Mouse (Mus musculus): ENCODE measurements at regions not wholly inside any gene's neighbourhood (a gene's known extent, or its start where the extent isn't known, plus 50 kb on each side); places are given as distances from the start of the nearest gene placed in this dataset.
"Not testable (repeated sequence)": the region's sequence is repeated elsewhere in the genome, so short reads cannot be mapped to it uniquely, and the experiment has no call there.

GRCm38 (mm10) chr12:5918030-5918429 is 542.5 kb upstream of the Klhl29 start:
- ATAC-seq (replicated peaks; ENCODE audit: extremely low read depth, insufficient read depth, low FRiP score) = no peak
- no peak overlapping the region for H3K4me2 ChIP-seq (ENCODE audit: low read depth, low read length)
- 56% methylated on average over 1 of the region's 1 CpGs for WGBS
- no peak overlapping the region for H3K9ac ChIP-seq (ENCODE audit: low read length)
- H3K36me3 ChIP-seq (ENCODE audit: control insufficient read depth, insufficient read depth) = no peaks in the 10 kb centered on the region
- H3K4me1 ChIP-seq (ENCODE audit: control insufficient read depth, insufficient read depth, low read length) = no peaks in the 10 kb centered on the region
- H3K9me3 ChIP-seq (replicated peaks; ENCODE audit: control insufficient read depth, low read length) = no peaks in the 10 kb centered on the region
- H3K27me3 ChIP-seq (ENCODE audit: control insufficient read depth, insufficient read depth, low read length) = no peaks in the 10 kb centered on the region
- H3K4me3 ChIP-seq (ENCODE audit: low read length) = no peak overlapping the region
- H3K27ac ChIP-seq (ENCODE audit: low read length) = no peak overlapping the region

GRCm38 (mm10) chr12:5906251-5906650 is 530.8 kb upstream of the Klhl29 start:
- WGBS = 51% methylated on average over 2 of the region's 2 CpGs
- H3K4me3 ChIP-seq (ENCODE audit: low read length) = no peak overlapping the region
- no peak overlapping the region for H3K4me2 ChIP-seq (ENCODE audit: low read depth, low read length)

GRCm38 (mm10) chr12:5891786-5892185 is 516.3 kb upstream of the Klhl29 start:
- H3K27me3 ChIP-seq (ENCODE audit: control insufficient read depth, insufficient read depth, low read length); H3K4me2 ChIP-seq (ENCODE audit: low read depth, low read length); H3K36me3 ChIP-seq (ENCODE audit: control insufficient read depth, insufficient read depth); H3K4me3 ChIP-seq (ENCODE audit: low read length); H3K9me3 ChIP-seq (replicated peaks; ENCODE audit: control insufficient read depth, low read length); H3K27ac ChIP-seq (ENCODE audit: low read length); H3K9ac ChIP-seq (ENCODE audit: low read length); ATAC-seq (replicated peaks; ENCODE audit: extremely low read depth, insufficient read depth, low FRiP score); H3K4me1 ChIP-seq (ENCODE audit: control insufficient read depth, insufficient read depth, low read length): not testable (repeated sequence)
- 44% methylated on average over 2 of the region's 3 CpGs for WGBS

More at GRCm38 (mm10) chr12:5906251-5906650, 530.8 kb upstream of the Klhl29 start:
- ATAC-seq (replicated peaks; ENCODE audit: extremely low read depth, insufficient read depth, low FRiP score) = no peak
- Histone ChIP-seq H3K4me1 (ENCODE audit: control insufficient read depth, insufficient read depth, low read length) (no peaks in the 10 kb centered on the region), H3K36me3 (ENCODE audit: control insufficient read depth, insufficient read depth) (no peaks in the 10 kb centered on the region), H3K9ac (ENCODE audit: low read length) (no peak overlapping the region), H3K9me3 (replicated peaks; ENCODE audit: control insufficient read depth, low read length) (no peaks in the 10 kb centered on the region; the same call in 1 of the 2 replicates), H3K27ac (ENCODE audit: low read length) (no peak overlapping the region), H3K27me3 (ENCODE audit: control insufficient read depth, insufficient read depth, low read length) (no peaks in the 10 kb centered on the region)

DNA sequence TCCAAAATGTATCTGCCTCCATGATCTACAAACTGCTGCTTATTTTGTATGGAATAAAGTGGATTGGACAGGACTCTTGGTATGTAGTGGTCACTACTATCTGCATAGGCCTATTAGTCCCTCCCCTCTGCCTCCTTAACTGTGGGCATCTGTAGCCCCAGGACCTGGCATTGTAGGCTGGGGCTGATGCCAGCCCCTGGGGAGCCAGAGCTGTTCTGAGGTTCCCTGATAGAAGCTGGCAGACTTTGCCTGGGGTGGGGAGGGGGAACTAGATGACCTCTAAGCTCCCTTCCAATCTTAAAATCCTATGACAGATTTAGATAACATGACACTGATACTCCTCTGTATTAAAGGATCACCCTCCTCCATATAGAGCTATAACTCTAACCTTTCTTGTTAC is 491.2 kb upstream of the Klhl29 start:
- H3K4me2 ChIP-seq (ENCODE audit: low read depth, low read length) = no peak overlapping the region
- no peak overlapping the region for H3K27ac ChIP-seq (ENCODE audit: low read length)
- H3K36me3 ChIP-seq (ENCODE audit: control insufficient read depth, insufficient read depth) = no peaks in the 10 kb centered on the region
- H3K27me3 ChIP-seq (ENCODE audit: control insufficient read depth, insufficient read depth, low read length) = no peaks in the 10 kb centered on the region
- no peak overlapping the region for H3K9ac ChIP-seq (ENCODE audit: low read length)
- H3K4me1 ChIP-seq (ENCODE audit: control insufficient read depth, insufficient read depth, low read length) = no peaks in the 10 kb centered on the region
- H3K9me3 ChIP-seq (replicated peaks; ENCODE audit: control insufficient read depth, low read length) = no peaks in the 10 kb centered on the region
- H3K4me3 ChIP-seq (ENCODE audit: low read length) = no peak overlapping the region
- no peak for ATAC-seq (replicated peaks; ENCODE audit: extremely low read depth, insufficient read depth, low FRiP score)

DNA sequence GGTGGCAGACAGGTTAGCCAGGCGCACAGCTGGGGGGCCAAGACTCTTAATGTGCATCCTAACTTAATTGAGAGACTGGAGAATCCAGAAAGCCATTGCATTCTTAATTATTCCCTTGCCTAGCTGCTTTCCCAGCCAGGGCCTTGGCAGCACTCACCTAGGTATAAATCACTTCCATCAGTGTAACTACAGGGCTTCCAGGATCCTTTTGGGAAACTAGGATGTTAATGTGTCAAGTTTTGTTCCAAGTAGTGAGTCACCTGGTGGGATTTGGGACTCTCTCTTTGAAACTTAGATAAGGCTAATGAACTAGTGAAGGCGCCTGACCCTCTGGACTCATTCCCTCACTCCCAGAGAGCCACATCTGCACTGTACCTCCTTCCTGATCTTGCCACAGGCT is 484.3 kb upstream of the Klhl29 start:
- Histone ChIP-seq H3K36me3 (ENCODE audit: control insufficient read depth, insufficient read depth) (no peaks in the 10 kb centered on the region), H3K27ac (ENCODE audit: low read length) (no peak overlapping the region), H3K9ac (ENCODE audit: low read length) (no peak overlapping the region), H3K4me3 (ENCODE audit: low read length) (no peak overlapping the region), H3K4me1 (ENCODE audit: control insufficient read depth, insufficient read depth, low read length) (no peaks in the 10 kb centered on the region), H3K9me3 (replicated peaks; ENCODE audit: control insufficient read depth, low read length) (no peaks in the 10 kb centered on the region), H3K27me3 (ENCODE audit: control insufficient read depth, insufficient read depth, low read length) (no peaks in the 10 kb centered on the region), H3K4me2 (ENCODE audit: low read depth, low read length) (no peak overlapping the region)
- 60% methylated on average over 2 of the region's 2 CpGs for WGBS
- ATAC-seq (replicated peaks; ENCODE audit: extremely low read depth, insufficient read depth, low FRiP score) = no peak

DNA sequence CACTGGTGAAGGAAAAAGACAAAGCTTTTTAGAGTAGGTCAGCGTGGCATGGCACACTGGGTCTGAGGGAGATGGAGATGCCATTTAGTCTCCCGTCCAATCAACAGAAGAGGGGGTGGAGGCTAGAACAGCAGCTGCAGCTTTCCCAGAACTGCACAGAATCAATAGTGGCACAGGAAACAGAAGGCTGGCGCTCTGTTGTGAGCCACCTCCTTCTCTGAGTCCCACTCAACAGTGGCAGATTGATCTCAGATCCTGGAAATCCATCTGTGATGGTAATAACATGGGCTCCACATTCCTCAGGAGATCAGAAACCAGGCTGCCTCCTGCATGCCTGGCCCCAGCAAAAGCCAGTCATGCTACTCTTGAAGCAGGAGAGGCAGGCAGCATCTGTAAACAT is 480.9 kb upstream of the Klhl29 start:
- no peaks in the 10 kb centered on the region for H3K36me3 ChIP-seq (ENCODE audit: control insufficient read depth, insufficient read depth)
- no peaks in the 10 kb centered on the region for H3K4me1 ChIP-seq (ENCODE audit: control insufficient read depth, insufficient read depth, low read length)
- no peak overlapping the region for H3K9ac ChIP-seq (ENCODE audit: low read length)
- H3K27me3 ChIP-seq (ENCODE audit: control insufficient read depth, insufficient read depth, low read length) = no peaks in the 10 kb centered on the region
- no peak overlapping the region for H3K4me2 ChIP-seq (ENCODE audit: low read depth, low read length)
- H3K4me3 ChIP-seq (ENCODE audit: low read length) = no peak overlapping the region
- H3K9me3 ChIP-seq (replicated peaks; ENCODE audit: control insufficient read depth, low read length) = no peaks in the 10 kb centered on the region
- ATAC-seq (replicated peaks; ENCODE audit: extremely low read depth, insufficient read depth, low FRiP score) = no peak
- no peak overlapping the region for H3K27ac ChIP-seq (ENCODE audit: low read length)
- WGBS = 46% methylated on average over 3 of the region's 3 CpGs

DNA sequence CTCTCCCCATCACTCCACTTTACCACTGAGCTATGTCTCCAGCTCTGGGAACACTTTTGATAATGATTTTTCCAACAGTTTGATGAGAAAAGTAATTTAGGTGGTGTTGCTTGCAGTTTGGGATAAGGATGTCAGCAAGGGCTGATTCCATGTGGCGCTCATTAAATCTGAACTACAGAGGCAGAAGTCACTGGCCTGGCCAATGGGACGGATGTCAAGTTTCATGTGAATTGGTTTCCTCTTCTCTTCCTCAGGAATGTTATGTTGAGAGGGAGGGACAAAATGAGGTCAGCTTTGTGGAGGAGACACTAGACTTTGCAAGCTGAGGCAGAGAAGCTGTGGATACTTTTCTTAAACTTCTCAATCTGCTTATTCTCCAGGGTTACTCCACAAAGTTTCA is 434.9 kb upstream of the Klhl29 start:
- Histone ChIP-seq H3K4me3 (ENCODE audit: low read length) (no peak overlapping the region), H3K27ac (ENCODE audit: low read length) (no peak overlapping the region), H3K4me2 (ENCODE audit: low read depth, low read length) (no peak overlapping the region), H3K36me3 (ENCODE audit: control insufficient read depth, insufficient read depth) (no peaks in the 10 kb centered on the region), H3K4me1 (ENCODE audit: control insufficient read depth, insufficient read depth, low read length) (no peaks in the 10 kb centered on the region), H3K9me3 (replicated peaks; ENCODE audit: control insufficient read depth, low read length) (no peaks in the 10 kb centered on the region), H3K9ac (ENCODE audit: low read length) (no peak overlapping the region), H3K27me3 (ENCODE audit: control insufficient read depth, insufficient read depth, low read length) (no peaks in the 10 kb centered on the region)
- 68% methylated on average over 2 of the region's 2 CpGs for WGBS
- ATAC-seq (replicated peaks; ENCODE audit: extremely low read depth, insufficient read depth, low FRiP score) = no peak

DNA sequence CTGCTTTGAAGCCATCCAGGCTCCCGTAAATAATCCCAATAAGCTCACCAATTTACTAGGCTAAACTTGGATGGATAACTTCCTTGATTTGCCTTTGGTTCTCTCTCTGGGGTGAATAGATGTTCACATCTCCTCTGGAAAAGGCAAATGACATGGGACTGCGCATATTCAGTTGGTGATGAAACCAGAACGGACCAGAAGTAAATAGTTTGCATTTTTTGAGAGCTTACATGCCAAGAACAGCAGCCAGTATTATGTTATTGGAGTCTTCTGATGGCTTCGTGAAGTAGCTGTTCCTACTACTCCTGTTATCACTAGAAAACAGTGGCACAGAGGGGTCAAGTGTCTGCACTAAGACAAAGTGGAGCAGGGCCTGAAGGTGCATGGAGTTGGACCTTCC is 434.5 kb upstream of the Klhl29 start:
- no peaks in the 10 kb centered on the region for H3K36me3 ChIP-seq (ENCODE audit: control insufficient read depth, insufficient read depth)
- H3K9me3 ChIP-seq (replicated peaks; ENCODE audit: control insufficient read depth, low read length) = no peaks in the 10 kb centered on the region
- H3K4me2 ChIP-seq (ENCODE audit: low read depth, low read length) = no peak overlapping the region
- no peak overlapping the region for H3K27ac ChIP-seq (ENCODE audit: low read length)
- no peak overlapping the region for H3K4me3 ChIP-seq (ENCODE audit: low read length)
- WGBS = 48% methylated on average over 4 of the region's 4 CpGs
- H3K4me1 ChIP-seq (ENCODE audit: control insufficient read depth, insufficient read depth, low read length) = no peaks in the 10 kb centered on the region
- H3K9ac ChIP-seq (ENCODE audit: low read length) = no peak overlapping the region
- ATAC-seq (replicated peaks; ENCODE audit: extremely low read depth, insufficient read depth, low FRiP score) = no peak
- H3K27me3 ChIP-seq (ENCODE audit: control insufficient read depth, insufficient read depth, low read length) = no peaks in the 10 kb centered on the region

GRCm38 (mm10) chr12:5807996-5808886 is 432.8 kb upstream of the Klhl29 start:
- H3K27ac ChIP-seq (ENCODE audit: low read length) = no peak overlapping the region
- WGBS = 19% methylated on average over 18 of the region's 18 CpGs
- H3K4me3 ChIP-seq (ENCODE audit: low read length) = no peak overlapping the region
- no peaks in the 10 kb centered on the region for H3K27me3 ChIP-seq (ENCODE audit: control insufficient read depth, insufficient read depth, low read length)
- H3K4me1 ChIP-seq (ENCODE audit: control insufficient read depth, insufficient read depth, low read length) = no peaks in the 10 kb centered on the region
- H3K36me3 ChIP-seq (ENCODE audit: control insufficient read depth, insufficient read depth) = no peaks in the 10 kb centered on the region
- H3K9ac ChIP-seq (ENCODE audit: low read length) = no peak overlapping the region
- H3K4me2 ChIP-seq (ENCODE audit: low read depth, low read length) = peak overlapping the region; percentile 23; the same call in 1 of the 2 replicates
- H3K9me3 ChIP-seq (replicated peaks; ENCODE audit: control insufficient read depth, low read length) = no peaks in the 10 kb centered on the region
- no peak for ATAC-seq (replicated peaks; ENCODE audit: extremely low read depth, insufficient read depth, low FRiP score)
